Mouse (Mus musculus) lung, postnatal 25 days (tissue): ENCODE data around the gene Gas2l2.

Experiments used
- DNase-seq: peaks from one replicate; pipeline ENCODE4 v3.0.0; 2022; ENCODE audit warnings: low spot score

Gene Gas2l2

DNA sequence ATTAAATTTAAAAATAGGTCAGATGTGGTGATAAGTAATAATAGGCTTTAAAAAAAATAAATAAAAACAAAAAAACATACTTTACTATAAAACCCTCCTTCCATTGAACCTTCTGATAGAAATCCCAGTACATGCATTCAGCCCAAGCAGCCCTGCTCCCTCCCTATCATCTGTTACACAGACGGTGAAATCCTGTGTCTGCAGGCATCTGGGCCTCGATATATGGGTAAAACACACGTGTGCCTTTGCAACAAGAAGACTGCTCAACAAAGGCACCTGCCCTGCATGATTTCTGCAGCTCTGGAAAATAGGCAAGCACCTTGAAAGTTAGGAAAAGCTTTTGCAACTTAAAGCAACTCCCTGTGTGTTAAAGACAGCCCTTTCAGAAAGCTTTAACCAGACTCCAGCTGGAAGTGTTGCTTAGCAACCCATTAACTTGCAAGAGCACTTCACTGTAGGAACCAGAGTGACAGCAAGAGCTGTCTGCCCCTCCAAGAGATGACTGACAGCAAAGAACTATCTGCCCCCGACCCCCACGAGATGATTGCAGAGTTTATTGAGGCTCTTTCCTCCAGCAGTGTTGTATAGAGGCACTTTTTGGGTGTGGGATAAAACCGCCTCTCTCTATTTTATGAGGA, 34.3 kb downstream of the Gas2l2 start:
- DNase-seq, result no peak

DNA sequence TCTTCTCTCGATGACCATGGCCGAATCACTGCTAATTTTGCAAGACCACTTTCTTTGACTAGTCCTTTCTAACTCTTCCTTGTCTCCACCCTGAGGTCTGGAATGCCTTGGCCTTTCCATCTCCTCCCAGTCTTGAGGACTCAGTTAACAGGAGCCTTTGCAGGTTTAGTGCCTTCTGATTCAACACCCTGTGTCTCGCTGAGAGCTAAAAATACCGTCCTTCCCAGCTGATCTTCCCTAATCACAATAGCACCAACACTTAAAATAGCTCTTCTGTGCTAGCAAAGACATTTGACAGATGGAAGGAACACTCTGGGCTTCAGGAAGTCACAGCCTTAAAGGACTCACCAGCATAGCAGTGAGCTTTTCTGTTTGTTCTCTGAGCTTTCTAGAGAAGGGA, 36.2 kb downstream of the Gas2l2 start:
- no peak for DNase-seq

DNA sequence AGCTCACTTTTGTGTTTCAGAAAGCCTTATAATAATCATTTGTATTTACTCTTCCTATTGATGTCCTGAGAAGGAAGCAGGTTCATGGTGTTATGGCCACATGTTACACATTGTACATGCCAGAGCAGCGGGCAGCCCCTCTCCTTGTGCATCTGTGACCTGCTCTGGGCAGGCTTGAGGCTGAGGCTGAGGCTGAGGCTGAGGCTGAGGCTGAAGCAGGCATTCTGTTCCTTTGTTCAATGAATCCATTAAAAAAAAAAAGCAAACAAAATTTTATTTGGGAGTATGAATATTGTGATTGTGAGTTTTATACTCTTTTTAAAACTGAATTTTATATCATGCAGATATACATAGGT, 45.7 kb downstream of the Gas2l2 start:
- DNase-seq, result no peak

DNA sequence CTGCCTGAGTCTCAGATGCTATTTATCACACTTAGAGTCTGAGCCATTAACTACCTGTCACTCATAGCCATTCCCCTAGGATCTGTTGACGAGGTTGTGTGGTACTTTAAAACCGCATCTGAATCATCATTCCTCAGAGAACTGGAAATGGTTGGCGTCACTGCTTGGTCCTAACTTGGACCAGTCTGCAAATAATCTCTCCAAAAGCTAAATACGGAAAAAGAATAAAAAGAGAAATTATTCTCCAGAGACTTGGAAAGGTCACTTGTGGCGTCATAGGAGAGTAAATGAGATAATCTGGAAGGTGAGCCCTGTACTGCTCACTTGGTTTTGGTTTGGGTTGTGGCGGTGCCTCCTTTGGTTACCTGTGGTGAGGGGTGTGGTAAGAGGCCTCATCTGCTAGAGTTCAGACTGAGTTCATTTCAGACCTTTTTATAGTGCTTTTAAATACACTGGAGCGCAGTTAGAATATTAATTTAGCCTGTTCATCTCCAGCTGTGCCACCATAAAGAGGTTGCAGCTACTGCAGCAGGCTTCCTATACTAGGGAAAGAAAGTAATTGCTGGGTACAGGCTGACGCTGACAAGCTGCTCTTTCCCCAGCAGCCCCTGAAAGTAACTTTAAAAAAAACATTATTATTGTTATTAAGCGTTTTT, 46.3 kb downstream of the Gas2l2 start:
- DNase-seq, result no peak

DNA sequence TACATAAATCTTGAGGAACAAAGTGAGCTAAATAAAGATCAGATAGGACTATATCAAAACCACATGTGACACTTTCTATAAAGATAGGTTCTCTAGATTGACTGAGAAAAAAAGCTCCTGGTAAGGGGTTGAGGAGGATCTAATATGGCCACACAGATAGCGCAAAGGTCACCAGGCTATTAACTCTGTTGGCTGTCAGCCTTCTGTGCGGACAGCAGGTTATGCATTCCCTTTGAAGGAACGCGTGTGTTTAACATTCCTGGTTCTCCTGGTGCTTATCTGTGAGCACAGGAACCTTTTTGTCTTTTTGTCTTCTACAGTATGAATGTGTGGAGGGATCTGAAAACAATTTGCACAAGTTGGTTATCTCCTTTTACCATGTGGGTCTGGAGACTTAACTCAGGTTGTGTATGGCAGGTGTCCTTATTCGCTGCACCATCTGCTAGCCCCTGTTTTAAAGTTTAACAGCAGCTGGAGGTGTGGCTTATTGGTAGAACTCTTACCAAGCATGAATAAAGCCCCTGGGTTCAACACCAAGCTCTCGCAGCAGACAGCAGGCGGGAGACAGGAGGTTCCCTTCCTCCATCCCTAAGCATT, 49.4 kb downstream of the Gas2l2 start:
- no peak for DNase-seq
